Mouse (Mus musculus): ENCODE data around the gene Pspn. TPM values are rescaled to one million over a fixed set of nuclear protein-coding genes. Genes with fewer than 3 reads are reported as not detected.

Gene Pspn
- not detected for total RNA-seq (2023)

GRCm38 (mm10) chr17:56999968-57000609 lies at the start of gene Pspn:
Gene Pspn, minus strand, starts transcription at chr17:57000018.

GRCm38 (mm10) chr17:57041554-57041953 lies 41.7 kb upstream of the Pspn start, which contains the start of gene Slc25a41:
Gene Slc25a41, minus strand, starts transcription at chr17:57041654.

GRCm38 (mm10) chr17:57030931-57031660 lies 31.3 kb upstream of the Pspn start, which contains the start of gene Khsrp:
Gene Khsrp, minus strand, starts transcription at chr17:57031522.

GRCm38 (mm10) chr17:57011236-57012141 lies 11.7 kb upstream of the Pspn start, which contains the start of the genes Gtf2f1 and Gm17949:
Gene Gtf2f1, minus strand, starts transcription at chr17:57011288.
Gene Gm17949, plus strand, starts transcription at chr17:57011469.

GRCm38 (mm10) chr17:56997029-56997667 lies 2.7 kb downstream of the Pspn start, which contains the start of gene Alkbh7:
Gene Alkbh7, plus strand, starts transcription at chr17:56997339.

GRCm38 (mm10) chr17:56990115-56990746 lies 9.6 kb downstream of the Pspn start, which contains the start of gene Clpp:
Gene Clpp, plus strand, starts transcription at chr17:56990305.

GRCm38 (mm10) chr17:56982013-56982412 lies 17.8 kb downstream of the Pspn start, which contains the start of gene Acer1:
Gene Acer1, minus strand, starts transcription at chr17:56982126.

Other genes with a start within 250 kb of the Pspn start
- not detected for gene Nrtn, start 242.5 kb downstream of the Pspn start, total RNA-seq (2023)
- gene Dus3l, start 235.3 kb downstream of the Pspn start, total RNA-seq (2023), result 60.2 TPM
- 1.5 TPM for gene Prr22, start 229.8 kb downstream of the Pspn start, total RNA-seq (2023)
- 17.7 TPM for gene Rfx2, start 169.0 kb downstream of the Pspn start, total RNA-seq (2023)
- gene Acsbg2, start 125.6 kb downstream of the Pspn start, total RNA-seq (2023), result not detected
- 0.65 TPM for gene 1700061G19Rik, start 124.5 kb downstream of the Pspn start, total RNA-seq (2023)
- 37.9 TPM for gene Mllt1, start 64.6 kb downstream of the Pspn start, total RNA-seq (2023)
- gene Acer1, start 17.9 kb downstream of the Pspn start, total RNA-seq (2023), result not detected
- 28.6 TPM for gene Clpp, start 9.7 kb downstream of the Pspn start, total RNA-seq (2023)
- gene Alkbh7, start 2.7 kb downstream of the Pspn start, total RNA-seq (2023), result 12.4 TPM
- gene Gtf2f1, start 11.3 kb upstream of the Pspn start, total RNA-seq (2023), result 57.0 TPM
- gene Gm17949, start 11.5 kb upstream of the Pspn start, total RNA-seq (2023), result not detected
- gene Khsrp, start 31.5 kb upstream of the Pspn start, total RNA-seq (2023), result 127 TPM
- not detected for gene Slc25a41, start 41.6 kb upstream of the Pspn start, total RNA-seq (2023)
- 1.9 TPM for gene Crb3, start 59.1 kb upstream of the Pspn start, total RNA-seq (2023)
- gene Slc25a23, start 59.8 kb upstream of the Pspn start, total RNA-seq (2023), result 36.3 TPM
- gene Dennd1c, start 78.5 kb upstream of the Pspn start, total RNA-seq (2023), result 170 TPM
- 2.1 TPM for gene Tubb4a, start 87.8 kb upstream of the Pspn start, total RNA-seq (2023)
- 2.3 TPM for gene Tnfsf9, start 105.3 kb upstream of the Pspn start, total RNA-seq (2023)
- not detected for gene Cd70, start 149.8 kb upstream of the Pspn start, total RNA-seq (2023)
- gene Tnfsf14, start 194.2 kb upstream of the Pspn start, total RNA-seq (2023), result 1.3 TPM
- gene C3, start 228.1 kb upstream of the Pspn start, total RNA-seq (2023), result 40.1 TPM
- 44.4 TPM for gene Gpr108, start 248.4 kb upstream of the Pspn start, total RNA-seq (2023)
- 4.5 TPM for gene Trip10, start 249.4 kb upstream of the Pspn start, total RNA-seq (2023)

Data from CD4-positive naive resting alpha-beta T cell, adult 57 days (primary cell).